Mouse (Mus musculus): Measurements from ENCODE around the gene Tmod2. TPM values are rescaled to one million over a fixed set of nuclear protein-coding genes. Genes with fewer than 3 reads are reported as not detected.

The Tmod2 gene
- total and polyA plus RNA-seq, 3 experiments, result 0.16 to 1.7 (median 0.17) TPM

- dilution Hi-C loops (cut with MboI; ENCODE audit: extremely low pct_ligation_motif_present, extremely low pct_unique_long_range_greater_than_20kb, low sequenced_read_pairs), result no loop called here
- Histone ChIP-seq H3K36me3 (replicated peaks in 1 of 2; ENCODE audit: control insufficient read depth in 1 of 2, insufficient read depth in 1 of 2, low read length in 1 of 2) (no peaks in the 10 kb centered on the region), H3K27ac (ENCODE audit: insufficient read depth, low read depth) (no peak overlapping the region), H3K4me2 (ENCODE audit: insufficient read depth, low read depth, poor library complexity, severe bottlenecking) (no peak overlapping the region), H3K4me1 (ENCODE audit: control insufficient read depth in 1 of 2, insufficient read depth in 2 of 2) (0 out of 4 replicates have a peak, but pooled peaks cover 0 to 4% of the 10 kb centered on the region in 2 experiments), H3K9me3 (replicated peaks; ENCODE audit: low read length) (no peaks in the 10 kb centered on the region), H3K9ac (ENCODE audit: insufficient read depth, low read depth) (no peak overlapping the region), H3K4me3 (replicated peaks in 1 of 3; ENCODE audit: low read depth in 2 of 3, low read length in 2 of 3, poor library complexity in 1 of 3) (no peak overlapping the region), H3K79me2 (replicated peaks; ENCODE audit: control insufficient read depth, extremely low read depth, insufficient read depth, poor library complexity, severe bottlenecking) (no peaks in the 10 kb centered on the region), H3K27me3 (replicated peaks) (peaks cover 2% of the 10 kb centered on the region)
- no peak for DNase-seq (ENCODE audit: extremely low read depth)
- in situ Hi-C loops (cut with MboI; ENCODE audit: low pct_ligation_motif_present, low pct_unique_long_range_greater_than_20kb, low sequenced_read_pairs), result no loop called here
- no peak for TF ChIP-seq MEF2A (IDR thresholded peaks at IDR 0.05; ENCODE audit: borderline replicate concordance, low read depth, low read length)
- TF ChIP-seq MYC (IDR thresholded peaks at IDR 0.05; ENCODE audit: low read depth, low read length), result no peak
- no peak for TF ChIP-seq SIN3A (IDR thresholded peaks at IDR 0.05; ENCODE audit: low read length)
- TF ChIP-seq CHD1 (IDR thresholded peaks at IDR 0.05; ENCODE audit: low read depth, low read length), result no peak
- TF ChIP-seq HCFC1 (IDR thresholded peaks at IDR 0.05; ENCODE audit: low read depth, low read length), result no peak
- TF ChIP-seq ZC3H11A (IDR thresholded peaks at IDR 0.05; ENCODE audit: low read depth, low read length), result no peak
- TF ChIP-seq IRF4 (IDR thresholded peaks at IDR 0.05; ENCODE audit: low read depth, low read length), result no peak
- TF ChIP-seq E2F4 (IDR thresholded peaks at IDR 0.05; ENCODE audit: insufficient replicate concordance, low read depth, low read length), result no peak
- TF ChIP-seq ZNF384 (IDR thresholded peaks at IDR 0.05; ENCODE audit: low read depth, low read length), result no peak
Observed at GRCm38 (mm10) chr9:75597036-75597435, 14.1 kb downstream of the Tmod2 start.

- peaks cover 2% of the 10 kb centered on the region for H3K27me3 ChIP-seq (replicated peaks)
- in situ Hi-C loops (cut with MboI; ENCODE audit: low pct_ligation_motif_present, low pct_unique_long_range_greater_than_20kb, low sequenced_read_pairs) (no loop called here), dilution Hi-C loops (cut with MboI; ENCODE audit: extremely low pct_ligation_motif_present, extremely low pct_unique_long_range_greater_than_20kb, low sequenced_read_pairs) (no loop called here)
- no peak overlapping the region for H3K4me3 ChIP-seq (replicated peaks in 1 of 3; ENCODE audit: low read depth in 2 of 3, low read length in 2 of 3, poor library complexity in 1 of 3)
- H3K27ac ChIP-seq (ENCODE audit: insufficient read depth, low read depth), result no peak overlapping the region
- H3K4me2 ChIP-seq (ENCODE audit: insufficient read depth, low read depth, poor library complexity, severe bottlenecking), result no peak overlapping the region
- no peak overlapping the region for H3K9ac ChIP-seq (ENCODE audit: insufficient read depth, low read depth)
- no peaks in the 10 kb centered on the region for H3K36me3 ChIP-seq (replicated peaks in 1 of 2; ENCODE audit: control insufficient read depth in 1 of 2, insufficient read depth in 1 of 2, low read length in 1 of 2)
- DNase-seq (ENCODE audit: extremely low read depth), result no peak
- H3K4me1 ChIP-seq (ENCODE audit: control insufficient read depth in 1 of 2, insufficient read depth in 2 of 2), result no peaks in the 10 kb centered on the region
- no peaks in the 10 kb centered on the region for H3K79me2 ChIP-seq (replicated peaks; ENCODE audit: control insufficient read depth, extremely low read depth, insufficient read depth, poor library complexity, severe bottlenecking)
- H3K9me3 ChIP-seq (replicated peaks; ENCODE audit: low read length), result peaks cover 3% of the 10 kb centered on the region
- TF ChIP-seq CHD1 (IDR thresholded peaks at IDR 0.05; ENCODE audit: low read depth, low read length) (no peak), TBP (conservative IDR thresholded peaks at IDR 0.05; ENCODE audit: low read depth, low read length) (no peak)
Observed at GRCm38 (mm10) chr9:75593481-75593880, 17.6 kb downstream of the Tmod2 start.

- no peak for DNase-seq (ENCODE audit: extremely low read depth)
- no peak overlapping the region for H3K4me3 ChIP-seq (replicated peaks in 1 of 3; ENCODE audit: low read depth in 2 of 3, low read length in 2 of 3, poor library complexity in 1 of 3)
- dilution Hi-C loops (cut with MboI; ENCODE audit: extremely low pct_ligation_motif_present, extremely low pct_unique_long_range_greater_than_20kb, low sequenced_read_pairs), result no loop called here
- TF ChIP-seq POLR2A (IDR thresholded peaks at IDR 0.05; ENCODE audit: low read depth, low read length) (no peak), HCFC1 (IDR thresholded peaks at IDR 0.05; ENCODE audit: low read depth, low read length) (no peak), SIN3A (IDR thresholded peaks at IDR 0.05; ENCODE audit: low read length) (no peak), ETS1 (conservative IDR thresholded peaks at IDR 0.05; ENCODE audit: low read depth, low read length) (no peak), RCOR1 (conservative IDR thresholded peaks at IDR 0.05; ENCODE audit: low read depth, low read length) (no peak), ZNF384 (IDR thresholded peaks at IDR 0.05; ENCODE audit: low read depth, low read length) (no peak), MAZ (IDR thresholded peaks at IDR 0.05; ENCODE audit: low read depth, low read length) (no peak), SMC3 (IDR thresholded peaks at IDR 0.05; ENCODE audit: low read depth, low read length) (no peak), KAT2A (IDR thresholded peaks at IDR 0.05; ENCODE audit: insufficient replicate concordance, low read length) (no peak), CTCF (conservative IDR thresholded peaks at IDR 0.05 in 1 of 2, IDR thresholded peaks at IDR 0.05 in 1 of 2; ENCODE audit: low read depth in 2 of 2, low read length in 2 of 2) (no peak), ZC3H11A (IDR thresholded peaks at IDR 0.05; ENCODE audit: low read depth, low read length) (no peak), UBTF (IDR thresholded peaks at IDR 0.05; ENCODE audit: low read depth, low read length) (no peak)
- in situ Hi-C loops (cut with MboI; ENCODE audit: low pct_ligation_motif_present, low pct_unique_long_range_greater_than_20kb, low sequenced_read_pairs), result loop anchor here (10.0 kb wide), 1 partner anchor 75 kb away; no protein-coding TSS in a partner anchor
- H3K4me1 ChIP-seq (ENCODE audit: control insufficient read depth in 1 of 2, insufficient read depth in 2 of 2), result no peaks in the 10 kb centered on the region
- H3K9me3 ChIP-seq (replicated peaks; ENCODE audit: low read length), result peaks cover 3% of the 10 kb centered on the region
- no peaks in the 10 kb centered on the region for H3K27me3 ChIP-seq (replicated peaks)
- H3K79me2 ChIP-seq (replicated peaks; ENCODE audit: control insufficient read depth, extremely low read depth, insufficient read depth, poor library complexity, severe bottlenecking), result no peaks in the 10 kb centered on the region
- H3K36me3 ChIP-seq (replicated peaks in 1 of 2; ENCODE audit: control insufficient read depth in 1 of 2, insufficient read depth in 1 of 2, low read length in 1 of 2), result no peaks in the 10 kb centered on the region
- no peak overlapping the region for H3K27ac ChIP-seq (ENCODE audit: insufficient read depth, low read depth)
- no peak overlapping the region for H3K9ac ChIP-seq (ENCODE audit: insufficient read depth, low read depth)
- no peak overlapping the region for H3K4me2 ChIP-seq (ENCODE audit: insufficient read depth, low read depth, poor library complexity, severe bottlenecking)
Observed at GRCm38 (mm10) chr9:75589850-75590790, 21.0 kb downstream of the Tmod2 start.
